Mouse (Mus musculus): ENCODE results near the gene Scgb1b30.
"Not testable (repeated sequence)": the region's sequence is repeated elsewhere in the genome, so short reads cannot be mapped to it uniquely, and the experiment has no call there.

Gene Scgb1b30

DNA sequence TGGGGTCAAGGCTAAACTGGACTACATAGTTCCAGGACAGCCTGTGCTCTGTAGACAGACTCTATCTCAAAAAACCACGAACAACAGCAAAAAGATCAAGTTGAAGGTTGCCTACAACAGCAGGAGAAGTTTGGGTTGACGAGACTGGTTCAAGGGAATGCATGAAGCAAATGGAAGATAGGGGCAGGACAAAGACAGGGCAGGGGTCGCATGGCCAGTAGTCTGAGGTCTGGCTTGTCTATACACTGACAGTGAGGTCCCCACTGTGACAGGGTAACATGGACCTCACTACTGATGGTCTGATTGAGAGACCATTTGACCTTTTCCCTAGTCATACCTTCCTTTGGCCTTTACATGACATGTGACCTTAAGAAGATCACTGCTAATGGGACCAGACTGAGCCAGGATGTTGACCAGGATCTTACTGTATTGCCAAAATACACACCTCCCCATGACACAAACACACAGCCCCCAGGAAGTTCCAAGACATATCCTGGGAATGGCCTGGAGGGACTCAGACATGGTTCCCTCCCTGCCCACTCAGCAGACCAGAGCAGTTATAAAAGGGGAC is at the start of gene Scgb1b30:
Gene Scgb1b30 (plus strand): TSS at position 521 of the 571 bp plus-strand sequence.
- DNase-seq, result no peak

DNA sequence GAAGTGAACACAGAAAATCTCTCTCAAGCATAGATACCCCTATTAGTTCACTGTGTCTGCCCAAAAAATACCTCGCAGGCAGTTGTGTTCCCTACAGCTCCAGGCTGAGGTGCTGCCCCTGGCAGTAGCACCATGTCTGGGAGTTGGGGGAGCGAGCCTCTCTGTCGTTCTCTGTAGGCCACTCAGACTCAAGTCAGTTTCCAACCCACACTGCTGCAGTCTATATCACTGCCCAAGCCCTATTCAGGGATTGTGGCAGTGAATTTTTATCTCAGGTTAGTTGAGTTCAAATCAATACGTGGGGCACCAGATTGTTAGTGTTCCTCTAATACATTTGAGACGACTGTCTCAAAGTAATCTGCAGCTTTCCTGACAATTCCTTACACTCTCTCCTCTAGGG is 27.1 kb upstream of the Scgb1b30 start:
- not testable (repeated sequence) for DNase-seq

DNA sequence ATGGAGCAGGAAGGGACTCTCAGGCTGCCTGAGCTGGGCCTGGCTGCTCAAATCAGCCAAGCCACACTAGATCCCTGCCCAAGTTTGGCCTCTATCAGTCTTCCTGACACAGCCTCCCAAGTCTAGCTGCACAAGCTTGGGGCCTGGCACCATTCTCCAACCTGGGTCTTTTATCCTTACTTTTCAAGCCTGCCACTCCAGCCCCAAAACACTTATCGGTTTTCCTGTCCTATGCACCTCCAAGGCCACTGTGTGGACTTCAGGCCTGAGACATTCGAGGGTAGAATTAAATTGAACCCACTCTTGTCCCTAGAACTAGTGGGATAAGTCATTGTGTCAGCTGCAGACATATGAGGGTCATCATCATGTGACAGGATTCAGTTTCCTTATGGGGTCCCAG is 4.8 kb downstream of the Scgb1b30 start:
- no peak for DNase-seq

DNA sequence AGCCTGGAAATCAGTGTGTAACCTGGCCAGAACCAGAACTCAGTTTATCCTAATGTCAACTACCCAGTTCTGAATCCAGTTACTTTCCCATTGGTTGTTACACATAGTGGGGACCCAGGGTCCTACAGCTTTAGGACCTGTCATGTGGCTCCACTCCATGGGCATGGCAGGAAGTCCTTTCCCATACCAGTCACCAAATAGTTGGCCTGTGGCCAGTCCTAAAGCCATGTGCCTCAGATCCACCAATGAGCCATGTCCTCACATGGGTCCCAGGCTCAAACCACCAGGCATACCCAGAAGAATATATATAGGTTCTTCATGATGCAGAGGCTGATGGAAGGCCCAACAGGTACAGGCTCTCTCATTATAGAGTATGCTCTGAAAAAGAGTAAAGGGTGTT is 6.0 kb downstream of the Scgb1b30 start:
- no peak for DNase-seq

DNA sequence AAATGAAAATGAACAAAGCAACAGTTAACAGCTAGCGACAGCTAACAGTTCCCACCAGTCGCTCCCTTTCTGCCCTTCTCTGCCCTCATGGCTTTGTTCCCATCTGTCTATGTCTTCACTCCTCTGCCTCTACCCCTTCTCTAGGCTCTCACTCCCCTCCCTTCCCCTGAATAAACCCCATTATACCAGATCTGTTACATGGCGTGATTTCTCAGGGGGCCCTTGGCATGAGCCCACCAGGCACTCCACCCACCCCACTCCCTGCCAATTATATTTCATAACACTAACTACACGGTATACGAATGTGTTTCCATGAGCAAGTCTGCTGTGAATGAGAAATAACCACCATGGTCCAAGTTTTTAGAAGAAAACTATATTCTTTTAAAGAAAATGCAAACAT is 14.0 kb downstream of the Scgb1b30 start:
- no peak for DNase-seq

DNA sequence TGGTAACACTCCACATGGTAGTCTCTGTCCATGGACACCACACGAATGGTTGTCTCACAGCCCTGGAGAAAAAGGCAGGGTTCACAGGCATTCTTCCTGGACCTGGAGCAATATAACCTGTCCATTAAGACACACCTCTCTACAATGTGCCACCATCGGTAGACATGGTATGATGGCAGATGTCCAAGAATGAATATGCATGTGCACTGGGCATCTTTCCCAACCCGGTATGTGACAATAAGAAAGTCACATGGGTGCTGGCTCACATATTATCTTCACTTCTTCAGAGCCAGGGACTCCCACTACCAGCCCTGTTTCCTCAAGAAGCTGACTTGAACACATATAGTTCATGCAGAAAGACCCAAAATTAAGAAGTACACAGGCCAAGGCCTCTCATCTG is 21.4 kb downstream of the Scgb1b30 start:
- DNase-seq, result no peak

DNA sequence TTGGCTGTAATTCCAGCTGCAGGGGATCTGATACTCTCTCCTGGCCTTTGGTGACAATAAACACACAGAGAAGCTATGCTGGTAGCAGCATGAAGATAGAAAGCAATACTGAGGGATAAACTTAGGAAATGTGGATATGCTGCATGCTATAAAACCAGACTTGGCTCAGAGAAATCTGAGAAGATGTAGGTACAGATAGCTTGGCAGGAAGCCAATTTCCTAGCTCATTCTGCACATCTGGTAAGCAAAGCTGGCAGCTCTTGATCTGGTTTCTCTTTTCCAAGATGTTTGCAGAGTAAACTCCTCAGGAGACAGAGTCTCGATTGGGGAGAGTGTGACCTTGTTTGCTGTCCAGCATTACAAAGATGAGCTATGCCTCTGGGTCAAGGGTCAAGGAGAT is 25.4 kb downstream of the Scgb1b30 start:
- not testable (repeated sequence) for DNase-seq

DNA sequence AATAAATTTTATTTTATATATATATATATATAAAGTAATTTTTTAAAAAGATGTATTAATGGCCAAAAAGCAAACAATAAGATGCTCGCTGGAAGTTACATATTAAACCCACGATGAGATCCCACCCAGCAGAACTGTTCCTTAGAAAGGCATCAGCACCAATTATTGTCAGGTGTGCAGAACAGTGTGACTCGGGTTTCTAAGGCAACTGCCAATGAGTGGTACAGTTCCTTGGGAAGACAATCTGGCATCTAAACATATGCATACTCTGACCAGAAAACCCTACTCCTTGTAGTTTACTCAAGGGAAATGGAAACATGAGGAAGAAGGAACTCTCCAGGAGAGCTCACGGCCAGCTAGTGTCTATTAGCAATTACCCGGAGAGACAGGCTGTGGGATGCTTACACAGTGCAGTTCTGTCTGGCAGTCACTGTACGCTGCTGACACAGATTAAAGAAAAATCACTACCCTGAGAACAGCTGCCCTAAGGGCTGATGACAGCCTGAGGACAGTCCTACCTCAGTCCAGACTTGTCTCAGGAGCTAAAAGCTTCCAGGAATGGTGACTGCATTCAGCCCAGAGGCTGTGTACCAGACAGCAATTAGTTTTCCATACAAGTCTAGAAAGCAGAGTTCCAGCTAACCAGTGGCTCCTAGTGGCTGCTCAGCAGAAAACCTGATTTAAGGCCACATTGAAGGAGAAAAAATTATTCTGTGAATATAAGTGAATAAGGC is 27.9 kb downstream of the Scgb1b30 start:
- peak; percentile 57 for DNase-seq

DNA sequence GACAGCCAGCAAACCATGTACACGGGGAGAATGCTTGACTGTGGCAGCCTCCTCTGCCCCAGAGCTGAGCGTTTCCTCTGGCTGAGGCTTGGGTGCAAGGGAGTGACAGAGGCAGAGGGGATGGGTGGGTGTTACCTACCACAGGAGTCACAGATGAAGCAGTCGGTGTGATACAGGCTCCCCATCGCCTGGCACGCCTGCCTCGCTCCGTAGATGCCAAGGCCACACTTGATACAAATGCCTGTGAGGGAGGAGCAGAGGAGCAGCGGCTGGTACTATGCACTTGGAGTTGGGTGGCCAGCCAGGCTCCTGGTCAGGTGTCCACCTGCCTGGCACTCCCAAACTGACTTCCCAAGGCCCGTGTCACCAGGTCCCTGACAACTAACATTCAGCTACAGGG is 30.1 kb downstream of the Scgb1b30 start:
- DNase-seq, result no peak

DNA sequence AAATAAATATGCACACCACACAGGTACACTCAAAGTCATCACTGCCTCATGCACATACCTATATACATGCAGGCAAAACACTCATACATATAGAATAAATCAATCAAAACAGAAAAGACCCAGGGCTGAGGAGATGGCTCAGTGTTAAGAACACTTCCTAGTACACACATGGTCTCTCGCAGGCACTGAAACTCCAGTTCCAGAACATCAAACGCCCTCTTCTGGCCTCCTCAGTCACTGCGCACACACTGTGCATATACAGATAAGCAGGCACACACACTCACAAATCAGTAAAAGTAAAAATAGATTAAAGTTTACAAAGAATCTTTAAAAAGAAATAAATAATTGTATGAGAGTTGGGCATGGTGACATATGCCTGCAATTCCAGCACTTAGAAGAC is 31.1 kb downstream of the Scgb1b30 start:
- no peak for DNase-seq

DNA sequence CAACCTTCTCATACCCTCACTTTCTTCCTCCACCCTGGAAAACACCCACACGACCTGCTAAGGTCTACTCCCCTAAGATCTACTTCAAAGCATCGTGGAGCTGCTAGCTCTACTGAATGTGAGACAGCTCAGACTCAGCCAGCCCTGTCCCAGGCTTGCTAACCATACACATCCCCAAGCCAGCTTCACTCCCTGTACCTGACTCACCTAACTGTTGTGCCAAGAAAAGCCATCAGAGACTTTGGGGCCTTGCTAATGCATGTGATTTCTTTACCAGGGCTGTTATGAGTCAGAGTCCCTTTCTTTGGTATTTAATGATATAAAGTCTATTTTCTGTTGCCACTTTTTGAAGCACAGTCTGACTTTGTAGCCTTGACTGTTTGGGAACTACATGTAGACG is 35.9 kb downstream of the Scgb1b30 start:
- DNase-seq, result no peak

DNA sequence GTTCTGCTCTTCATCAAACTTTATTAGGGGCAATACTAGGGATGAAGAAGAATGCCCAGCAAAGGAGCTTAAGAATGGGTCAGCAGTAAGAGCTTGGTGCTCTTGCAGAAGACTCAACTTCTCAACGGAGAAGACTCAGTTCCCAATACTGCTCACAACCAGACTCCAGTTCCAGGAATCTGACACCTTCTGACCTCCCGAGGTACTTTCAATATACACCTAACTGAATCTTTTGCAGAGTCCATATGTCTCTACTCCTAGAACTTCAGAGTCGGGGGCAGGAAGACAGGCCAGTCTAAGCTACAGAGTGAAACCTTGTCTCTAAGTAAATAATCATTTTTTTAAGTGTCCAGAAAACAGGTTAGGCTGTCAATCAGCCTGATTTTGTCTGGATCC is 36.7 kb downstream of the Scgb1b30 start:
- DNase-seq, result peak; percentile 11

DNA sequence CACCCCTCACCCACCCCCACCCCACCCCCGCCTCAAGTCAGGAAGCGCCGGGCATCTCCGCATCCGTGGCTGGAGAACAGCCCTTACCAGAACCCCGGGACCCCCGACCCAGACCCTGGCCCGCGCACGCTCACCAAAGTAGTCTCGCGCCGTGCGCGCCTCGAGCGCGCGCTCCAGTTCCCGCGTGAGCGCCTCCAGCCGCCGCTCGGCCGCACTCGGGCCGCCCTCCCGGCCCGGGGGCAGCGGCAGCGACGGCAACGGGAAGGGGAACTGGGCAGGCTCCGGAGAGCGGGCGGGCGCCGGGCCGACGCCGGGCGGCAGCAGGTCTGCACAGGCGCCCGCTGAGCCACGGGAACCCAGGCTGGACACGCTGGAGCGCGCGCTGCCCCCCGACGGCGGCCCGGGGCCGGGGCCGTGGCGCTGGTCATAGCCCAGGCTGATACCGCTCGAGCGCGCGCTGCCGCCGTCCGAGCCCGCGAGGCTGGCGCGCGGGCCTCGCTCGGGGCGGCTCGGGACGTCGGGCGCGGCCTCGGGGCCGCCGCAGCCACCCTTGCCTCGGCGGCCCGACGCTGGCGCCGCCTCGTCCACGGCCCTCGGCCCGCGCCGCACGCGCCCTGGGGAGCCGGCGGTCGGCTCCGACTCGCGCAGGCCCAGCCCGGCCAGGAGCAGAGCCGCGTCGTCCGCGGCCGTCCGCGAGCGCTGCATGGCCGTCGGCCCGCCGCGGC is 37.3 kb downstream of the Scgb1b30 start:
- DNase-seq, result peak; percentile 66

DNA sequence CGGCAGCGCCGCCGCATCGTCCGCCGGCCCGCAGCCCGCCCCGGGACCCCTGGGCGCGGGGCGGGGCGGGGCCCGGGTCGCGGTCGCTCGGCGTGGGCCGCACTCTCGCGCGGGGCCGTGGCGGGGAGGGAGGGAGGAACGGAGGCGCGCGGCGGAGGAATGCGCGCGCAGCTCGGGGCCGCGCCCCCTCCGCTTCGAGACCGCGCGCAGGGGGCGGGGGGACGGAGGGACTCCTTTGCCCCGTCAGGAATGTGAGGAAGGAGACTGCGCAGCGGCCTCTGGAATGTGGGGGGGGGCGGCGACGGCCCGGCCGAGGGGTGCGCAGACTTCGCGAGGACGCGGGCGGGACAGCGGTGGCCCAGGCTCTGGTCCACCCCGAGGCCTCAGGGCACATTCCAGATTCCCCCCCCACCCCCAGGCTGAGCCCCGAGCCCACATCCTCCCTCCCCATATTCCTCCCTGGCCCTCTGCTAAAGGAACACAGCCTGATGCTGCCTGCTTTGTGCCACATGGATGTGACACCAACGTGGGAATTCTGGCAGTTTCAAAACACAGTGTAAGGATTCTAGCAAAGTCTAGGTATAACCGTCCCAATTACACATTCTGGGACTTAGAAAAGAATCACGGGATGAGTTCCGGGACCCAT is 38.0 kb downstream of the Scgb1b30 start, which contains the start of gene Wtip:
Gene Wtip (minus strand): TSS at position 152 of the 646 bp plus-strand sequence.
- peak; percentile 92 for DNase-seq

DNA sequence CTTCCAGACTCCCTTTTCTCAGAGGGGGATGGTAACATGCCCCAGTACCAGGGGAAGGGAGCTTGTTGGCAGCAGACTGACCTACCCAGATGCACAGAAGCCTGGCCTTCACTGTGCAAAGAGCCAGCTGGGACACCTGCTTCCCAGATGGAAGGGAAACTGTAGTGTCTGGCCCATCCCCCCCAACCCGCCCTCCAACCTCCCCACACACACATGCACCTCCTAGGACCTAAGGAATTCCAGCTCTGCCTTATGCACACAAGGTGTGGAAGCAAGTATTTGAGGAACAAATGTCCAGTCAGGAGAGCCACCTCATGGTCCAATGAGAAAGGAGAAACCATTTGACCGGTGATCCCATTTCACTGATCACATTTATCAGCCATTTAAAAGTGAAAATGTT is 39.1 kb downstream of the Scgb1b30 start:
- no peak for DNase-seq

DNA sequence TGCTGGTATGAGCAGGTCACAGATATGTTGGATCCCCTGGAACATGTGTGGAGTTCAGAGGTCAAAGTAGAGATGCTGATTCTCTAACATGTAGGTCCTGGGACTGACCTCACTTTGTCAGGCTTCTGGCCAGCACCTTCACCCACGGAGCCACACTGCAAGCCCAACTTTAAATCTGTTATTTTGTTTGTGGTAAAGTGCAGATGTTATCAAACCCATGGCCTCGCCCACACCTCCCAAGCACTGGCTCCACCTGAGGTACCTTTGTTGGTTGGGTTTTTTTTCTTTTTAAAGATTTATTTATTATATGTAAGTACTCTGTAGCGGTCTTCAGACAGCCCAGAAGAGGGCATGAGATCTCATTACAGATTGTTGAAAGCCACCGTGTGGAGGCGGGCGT is 44.3 kb downstream of the Scgb1b30 start:
- DNase-seq, result no peak

DNA sequence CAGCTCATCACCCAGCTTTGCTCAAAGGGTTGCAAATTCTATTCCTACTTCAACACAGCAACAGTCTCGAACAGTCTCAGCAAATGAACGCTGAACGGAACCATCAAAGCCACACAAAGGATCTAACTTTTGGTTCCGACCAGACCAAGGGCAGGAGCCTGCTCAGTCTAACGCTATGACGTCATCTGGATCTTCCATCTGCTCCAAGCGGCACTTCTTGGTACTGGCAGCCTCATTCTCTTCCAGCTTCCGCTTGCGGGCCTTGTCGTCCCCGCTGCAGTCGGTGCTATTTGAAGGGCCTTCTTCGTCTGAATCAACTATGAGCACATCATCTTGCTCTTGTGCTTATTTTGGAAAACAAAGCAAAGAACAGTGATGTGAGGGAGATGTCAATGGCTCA is 45.9 kb downstream of the Scgb1b30 start:
- DNase-seq, result no peak

DNA sequence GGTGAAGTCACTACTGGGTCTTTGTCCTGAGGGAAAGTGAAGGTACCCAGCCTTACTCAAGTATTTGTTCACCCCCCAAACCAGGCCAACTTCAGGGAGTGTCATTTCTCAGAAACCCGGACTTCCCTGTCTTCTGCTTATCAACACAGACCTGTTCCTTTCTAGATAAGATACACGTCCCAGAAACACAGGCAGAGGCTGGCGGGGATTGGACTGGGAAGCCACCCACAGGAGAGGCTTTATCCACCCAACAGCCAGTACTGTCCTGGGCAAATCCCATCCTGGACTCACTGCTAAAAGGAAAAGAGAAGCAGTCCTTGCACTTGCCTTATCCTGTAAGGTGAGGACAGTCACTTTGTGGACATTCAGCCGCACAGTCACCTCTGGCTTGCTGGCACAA is 52.0 kb downstream of the Scgb1b30 start:
- DNase-seq, result no peak

Data from retina, postnatal 1 day (tissue).